19 mouse cellular contexts compared by ENCODE assay signal in genomic region chr2:38207752-38208151, GRCm38 (mm10).
DNase-seq lines count a peak whose midpoint lies in the region; ATAC-seq and TF ChIP-seq lines count a peak whose summit lies in the region.
"Had no signal": no experiment of that assay in that cellular context is flagged by ENCODE, and none has a peak within 500 bp of the region (broad histone marks: within the 10 kb centered on the region; RNA-seq: fewer than 3 reads in every experiment).

No protein-coding gene starts in this region.

- no peaks in the 10 kb centered on the region for H3K9me3 ChIP-seq in intestine, postnatal 0 days (ENCODE audit: control insufficient read depth)
- H3K9me3 ChIP-seq: embryonic facial prominence, embryonic 10.5 days; embryonic facial prominence, embryonic 12.5 days; forebrain, embryonic 13.5 days; forebrain, embryonic 15.5 days had no signal

- H3K27me3 ChIP-seq in splenic B cell, adult 2 months (ENCODE audit: control insufficient read depth, insufficient read depth, low read length, poor library complexity, severe bottlenecking) = no peaks in the 10 kb centered on the region
- H3K27me3 ChIP-seq in intestine, postnatal 0 days (replicated peaks; ENCODE audit: control insufficient read depth, insufficient read depth, low read length) = no peaks in the 10 kb centered on the region
- H3K27me3 ChIP-seq: embryonic facial prominence, embryonic 12.5 days; forebrain, embryonic 13.5 days; forebrain, embryonic 15.5 days had no signal

- H3K9ac ChIP-seq in intestine, postnatal 0 days (ENCODE audit: low read depth, low read length) = no peak overlapping the region
- H3K9ac ChIP-seq: embryonic facial prominence, embryonic 12.5 days; forebrain, embryonic 13.5 days; forebrain, embryonic 15.5 days; forebrain, postnatal 0 days had no signal

- no peak overlapping the region for H3K4me3 ChIP-seq in intestine, postnatal 0 days (ENCODE audit: low read depth, low read length)
- H3K4me3 ChIP-seq: embryonic facial prominence, embryonic 10.5 days; embryonic facial prominence, embryonic 12.5 days; forebrain, embryonic 13.5 days; forebrain, embryonic 15.5 days had no signal

- no peak for ATAC-seq in intestine, postnatal 0 days
- ATAC-seq: forebrain, embryonic 13.5 days; forebrain, embryonic 15.5 days; forebrain, postnatal 0 days had no signal

- TF ChIP-seq CTCF in intestine, postnatal 0 days (IDR thresholded peaks at IDR 0.05; ENCODE audit: low read depth) = no peak

- 0 out of 2 replicates have a peak, but pooled peaks cover 4% of the 10 kb centered on the region for H3K4me1 ChIP-seq in intestine, postnatal 0 days (replicated peaks; ENCODE audit: control insufficient read depth, insufficient read depth, low read length)
- H3K4me1 ChIP-seq: embryonic facial prominence, embryonic 12.5 days; forebrain, embryonic 13.5 days; forebrain, embryonic 15.5 days had no signal

- WGBS in intestine, postnatal 0 days = 95% methylated on average over 1 of the region's 1 CpGs

- peak; percentile 34 to 44 for DNase-seq in spleen, postnatal 36 days (ENCODE audit: low spot score in 2 of 2)
- DNase-seq in spleen, adult 12 weeks (ENCODE audit: low spot score) = no peak
- peak; percentile 27 to 40 for DNase-seq in B cell, adult 2 months
- peak; percentile 65 for DNase-seq in splenic B cell, adult 2 months (ENCODE audit: low read depth, low spot score)
- no peak for DNase-seq in kidney, adult 11 months
- DNase-seq: adrenal gland, adult 8-10 months; adrenal gland, postnatal 14 days; adrenal gland, postnatal 36 days; cerebellum, adult 11-12 months; cerebellum, adult 2 months; cerebellum, adult 9-10 months; cerebellum, postnatal 10 days; cerebellum, postnatal 25 days; forebrain, postnatal 0 days had no signal

- H3K4me2 ChIP-seq in intestine, postnatal 0 days (replicated peaks; ENCODE audit: low read depth) = no peak overlapping the region
- H3K4me2 ChIP-seq: embryonic facial prominence, embryonic 12.5 days; forebrain, embryonic 13.5 days; forebrain, embryonic 15.5 days had no signal

- H3K27ac ChIP-seq in intestine, postnatal 0 days (ENCODE audit: low read depth, low read length) = no peak overlapping the region
- H3K27ac ChIP-seq: embryonic facial prominence, embryonic 10.5 days; embryonic facial prominence, embryonic 12.5 days; forebrain, embryonic 13.5 days; forebrain, embryonic 15.5 days had no signal

- no peaks in the 10 kb centered on the region for H3K36me3 ChIP-seq in splenic B cell, adult 2 months (ENCODE audit: control insufficient read depth, insufficient read depth, low read length, poor library complexity, severe bottlenecking)
- no peaks in the 10 kb centered on the region for H3K36me3 ChIP-seq in intestine, postnatal 0 days (ENCODE audit: control insufficient read depth, insufficient read depth)
- H3K36me3 ChIP-seq: embryonic facial prominence, embryonic 10.5 days; embryonic facial prominence, embryonic 12.5 days; forebrain, embryonic 15.5 days had no signal

Comparison
In these comparisons a context has a peak if more than half of its experiments do, and no peak if none do; other contexts are left out.
1. DNase-seq: peak in spleen, postnatal 36 days (2 of 2), B cell, adult 2 months (2 of 2) and splenic B cell, adult 2 months (single experiment); none in spleen, adult 12 weeks (single experiment) and kidney, adult 11 months (single experiment).